Mouse (Mus musculus): ENCODE measurements around the gene Kif28. TPM values are rescaled to one million over a fixed set of nuclear protein-coding genes. Genes with fewer than 3 reads are reported as not detected.
"Not testable (repeated sequence)": the region's sequence is repeated elsewhere in the genome, so short reads cannot be mapped to it uniquely, and the experiment has no call there.

Gene Kif28
- total RNA-seq, 1 experiment = 0.18 TPM

DNA sequence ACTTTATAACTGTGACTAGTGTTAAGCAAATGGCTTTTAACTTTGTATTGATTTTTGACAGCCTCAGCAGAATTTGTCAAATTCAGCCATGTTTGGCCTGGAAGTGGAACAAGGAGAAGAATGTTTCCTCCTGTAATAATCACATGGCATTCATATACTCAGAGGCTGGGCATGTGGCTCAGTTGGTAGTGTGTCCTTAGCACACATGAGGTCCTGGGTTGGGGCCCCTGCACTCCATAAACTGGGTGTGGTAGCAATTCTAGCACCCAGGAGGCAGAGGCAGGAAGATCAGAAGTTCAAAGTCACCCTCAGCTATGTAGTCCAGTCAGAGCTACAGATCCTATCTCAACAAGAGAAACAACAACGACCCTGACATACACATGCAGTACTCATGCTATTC is 57.8 kb downstream of the Kif28 start:
- H3K27ac ChIP-seq (ENCODE audit: insufficient read depth, low read depth, low read length, poor library complexity, severe bottlenecking) = no peak overlapping the region
- H3K4me3 ChIP-seq (ENCODE audit: insufficient read depth in 1 of 2, low read depth in 1 of 2, low read length in 2 of 2, poor library complexity in 1 of 2, severe bottlenecking in 1 of 2) = no peak overlapping the region
- H3K4me1 ChIP-seq (ENCODE audit: control insufficient read depth in 2 of 2, insufficient read depth in 2 of 2, low read length in 2 of 2, poor library complexity in 1 of 2) = no peaks in the 10 kb centered on the region
- in situ Hi-C loops (cut with MboI; ENCODE audit: low sequenced_read_pairs in 2 of 2, unreplicated experiment in 2 of 2) = no loop called here
- TF ChIP-seq ZC3H11A (IDR thresholded peaks at IDR 0.05; ENCODE audit: borderline replicate concordance, low read depth, low read length) (no peak), MAFK (IDR thresholded peaks at IDR 0.05; ENCODE audit: insufficient read depth, low read depth, low read length) (no peak), HCFC1 (IDR thresholded peaks at IDR 0.05; ENCODE audit: borderline replicate concordance, insufficient read depth, low read length) (no peak), ZNF384 (IDR thresholded peaks at IDR 0.05; ENCODE audit: low read depth, low read length) (no peak), CHD2 (IDR thresholded peaks at IDR 0.05; ENCODE audit: low read depth, low read length) (no peak)
- no peak for DNase-seq (ENCODE audit: low read depth, low spot score)
- no peaks in the 10 kb centered on the region for H3K9me3 ChIP-seq (ENCODE audit: control insufficient read depth, insufficient read depth, low read depth, low read length)
- H3K36me3 ChIP-seq (ENCODE audit: control insufficient read depth, insufficient read depth, low read length, poor library complexity, severe bottlenecking) = 0 out of 2 replicates have a peak, but pooled peaks cover 2% of the 10 kb centered on the region
- H3K9ac ChIP-seq (ENCODE audit: insufficient read depth, low read depth, low read length, poor library complexity, severe bottlenecking) = no peak overlapping the region

- DNase-seq (ENCODE audit: low read depth, low spot score) = no peak
- no peak for TF ChIP-seq ZC3H11A (IDR thresholded peaks at IDR 0.05; ENCODE audit: borderline replicate concordance, low read depth, low read length)
- H3K9me3 ChIP-seq (ENCODE audit: control insufficient read depth, insufficient read depth, low read depth, low read length) = no peaks in the 10 kb centered on the region
- H3K4me3 ChIP-seq (ENCODE audit: insufficient read depth in 1 of 2, low read depth in 1 of 2, low read length in 2 of 2, poor library complexity in 1 of 2, severe bottlenecking in 1 of 2) = no peak overlapping the region
- no peak overlapping the region for H3K27ac ChIP-seq (ENCODE audit: insufficient read depth, low read depth, low read length, poor library complexity, severe bottlenecking)
- in situ Hi-C loops (cut with MboI; ENCODE audit: low sequenced_read_pairs in 2 of 2, unreplicated experiment in 2 of 2) = no loop called here
- H3K4me1 ChIP-seq (ENCODE audit: control insufficient read depth in 2 of 2, insufficient read depth in 2 of 2, low read length in 2 of 2, poor library complexity in 1 of 2) = no peaks in the 10 kb centered on the region
- 0 out of 2 replicates have a peak, but pooled peaks cover 2% of the 10 kb centered on the region for H3K36me3 ChIP-seq (ENCODE audit: control insufficient read depth, insufficient read depth, low read length, poor library complexity, severe bottlenecking)
- no peak overlapping the region for H3K9ac ChIP-seq (ENCODE audit: insufficient read depth, low read depth, low read length, poor library complexity, severe bottlenecking)
Measured at GRCm38 (mm10) chr1:179686781-179687180, 58.3 kb downstream of the Kif28 start.

GRCm38 (mm10) chr1:179686348-179686747 is 58.7 kb downstream of the Kif28 start:
- in situ Hi-C loops (cut with MboI; ENCODE audit: low sequenced_read_pairs in 2 of 2, unreplicated experiment in 2 of 2) = no loop called here
- no peak for DNase-seq (ENCODE audit: low read depth, low spot score)
- H3K9ac ChIP-seq (ENCODE audit: insufficient read depth, low read depth, low read length, poor library complexity, severe bottlenecking) = no peak overlapping the region
- H3K36me3 ChIP-seq (ENCODE audit: control insufficient read depth, insufficient read depth, low read length, poor library complexity, severe bottlenecking) = 0 out of 2 replicates have a peak, but pooled peaks cover 2% of the 10 kb centered on the region
- H3K4me3 ChIP-seq (ENCODE audit: insufficient read depth in 1 of 2, low read depth in 1 of 2, low read length in 2 of 2, poor library complexity in 1 of 2, severe bottlenecking in 1 of 2) = no peak overlapping the region
- no peak for TF ChIP-seq ZNF384 (IDR thresholded peaks at IDR 0.05; ENCODE audit: low read depth, low read length)
- no peak for TF ChIP-seq ZC3H11A (IDR thresholded peaks at IDR 0.05; ENCODE audit: borderline replicate concordance, low read depth, low read length)
- no peak for TF ChIP-seq HCFC1 (IDR thresholded peaks at IDR 0.05; ENCODE audit: borderline replicate concordance, insufficient read depth, low read length)
- TF ChIP-seq MAFK (IDR thresholded peaks at IDR 0.05; ENCODE audit: insufficient read depth, low read depth, low read length) = no peak
- no peak for TF ChIP-seq CHD2 (IDR thresholded peaks at IDR 0.05; ENCODE audit: low read depth, low read length)
- no peak overlapping the region for H3K27ac ChIP-seq (ENCODE audit: insufficient read depth, low read depth, low read length, poor library complexity, severe bottlenecking)
- H3K9me3 ChIP-seq (ENCODE audit: control insufficient read depth, insufficient read depth, low read depth, low read length) = no peaks in the 10 kb centered on the region
- no peaks in the 10 kb centered on the region for H3K4me1 ChIP-seq (ENCODE audit: control insufficient read depth in 2 of 2, insufficient read depth in 2 of 2, low read length in 2 of 2, poor library complexity in 1 of 2)

DNA sequence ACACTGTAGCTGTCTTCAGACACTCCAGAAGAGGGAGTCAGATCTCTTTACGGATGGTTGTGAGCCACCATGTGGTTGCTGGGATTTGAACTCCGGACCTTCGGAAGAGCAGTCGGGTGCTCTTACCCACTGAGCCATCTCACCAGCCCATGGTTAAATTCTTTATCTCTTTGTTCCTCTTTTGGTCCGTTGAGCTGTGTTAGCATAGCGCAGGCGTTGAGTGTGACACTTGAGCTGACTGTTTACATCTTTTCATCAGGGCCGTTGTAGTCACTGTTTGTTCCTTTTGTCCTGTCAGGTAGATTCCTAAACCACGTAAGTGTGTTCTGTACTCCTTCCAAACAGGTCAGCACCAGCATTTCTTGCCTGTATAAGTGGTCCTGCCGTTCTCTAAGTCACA is 62.3 kb downstream of the Kif28 start:
- in situ Hi-C loops (cut with MboI; ENCODE audit: low sequenced_read_pairs in 2 of 2, unreplicated experiment in 2 of 2); DNase-seq (ENCODE audit: low read depth, low spot score); H3K9me3 ChIP-seq (ENCODE audit: control insufficient read depth, insufficient read depth, low read depth, low read length); H3K36me3 ChIP-seq (ENCODE audit: control insufficient read depth, insufficient read depth, low read length, poor library complexity, severe bottlenecking); H3K9ac ChIP-seq (ENCODE audit: insufficient read depth, low read depth, low read length, poor library complexity, severe bottlenecking); H3K27ac ChIP-seq (ENCODE audit: insufficient read depth, low read depth, low read length, poor library complexity, severe bottlenecking); H3K4me1 ChIP-seq (ENCODE audit: control insufficient read depth in 2 of 2, insufficient read depth in 2 of 2, low read length in 2 of 2, poor library complexity in 1 of 2); H3K4me3 ChIP-seq (ENCODE audit: insufficient read depth in 1 of 2, low read depth in 1 of 2, low read length in 2 of 2, poor library complexity in 1 of 2, severe bottlenecking in 1 of 2): not testable (repeated sequence)

- in situ Hi-C loops (cut with MboI; ENCODE audit: low sequenced_read_pairs in 2 of 2, unreplicated experiment in 2 of 2) = no loop called here
- DNase-seq (ENCODE audit: low read depth, low spot score) = no peak
- Histone ChIP-seq H3K9me3 (ENCODE audit: control insufficient read depth, insufficient read depth, low read depth, low read length) (no peaks in the 10 kb centered on the region), H3K9ac (ENCODE audit: insufficient read depth, low read depth, low read length, poor library complexity, severe bottlenecking) (no peak overlapping the region), H3K27ac (ENCODE audit: insufficient read depth, low read depth, low read length, poor library complexity, severe bottlenecking) (no peak overlapping the region), H3K4me3 (ENCODE audit: insufficient read depth in 1 of 2, low read depth in 1 of 2, low read length in 2 of 2, poor library complexity in 1 of 2, severe bottlenecking in 1 of 2) (no peak overlapping the region), H3K36me3 (ENCODE audit: control insufficient read depth, insufficient read depth, low read length, poor library complexity, severe bottlenecking) (no peaks in the 10 kb centered on the region), H3K4me1 (ENCODE audit: control insufficient read depth in 2 of 2, insufficient read depth in 2 of 2, low read length in 2 of 2, poor library complexity in 1 of 2) (peaks cover 0 to 2% of the 10 kb centered on the region in 2 experiments; a peak in 1 of 4 replicates)
- TF ChIP-seq CHD2 (IDR thresholded peaks at IDR 0.05; ENCODE audit: low read depth, low read length) = no peak
- TF ChIP-seq ZC3H11A (IDR thresholded peaks at IDR 0.05; ENCODE audit: borderline replicate concordance, low read depth, low read length) = no peak
- TF ChIP-seq HCFC1 (IDR thresholded peaks at IDR 0.05; ENCODE audit: borderline replicate concordance, insufficient read depth, low read length) = no peak
- TF ChIP-seq ZNF384 (IDR thresholded peaks at IDR 0.05; ENCODE audit: low read depth, low read length) = no peak
- TF ChIP-seq MAFK (IDR thresholded peaks at IDR 0.05; ENCODE audit: insufficient read depth, low read depth, low read length) = no peak
Measured at GRCm38 (mm10) chr1:179679326-179679725, 65.7 kb downstream of the Kif28 start.
